Mouse (Mus musculus) heart, embryonic 11.5 days (tissue): ENCODE data around the gene 1700028P14Rik. TPM values are rescaled to one million over a fixed set of nuclear protein-coding genes. Genes with fewer than 3 reads are reported as not detected.
A peak's percentile ranks its signal among the peaks of the same experiment; 100 is the strongest.
"Not testable (repeated sequence)": the region's sequence is repeated elsewhere in the genome, so short reads cannot be mapped to it uniquely, and the experiment has no call there.

Experiments
- ATAC-seq: fragments of 200-750 bp; cut with Nextera tagmentation; replicated peaks from 2 replicates; pipeline ENCODE4 v1.8.0; 2017; ENCODE audit warnings: moderate library complexity; ENCODE audit not compliant: insufficient number of reproducible peaks, low FRiP score, low TSS enrichment
- H3K27ac ChIP-seq: fragments of 300-500 bp; sonication (generic); 2 replicates; pipeline ENCODE4 v1.5.1; 2014; ENCODE audit warnings: mild to moderate bottlenecking, low read depth, low read length
- H3K27me3 ChIP-seq: fragments of 300-500 bp; sonication (generic); 2 replicates; pipeline ENCODE4 v1.6.1; 2014; ENCODE audit warnings: mild to moderate bottlenecking, low read length, mixed read lengths; ENCODE audit not compliant: control insufficient read depth, insufficient read depth
- H3K36me3 ChIP-seq: fragments of 300-500 bp; sonication (generic); 2 replicates; pipeline ENCODE4 v1.6.1; 2014; ENCODE audit warnings: mild to moderate bottlenecking, low read length, moderate library complexity, mixed read lengths; ENCODE audit not compliant: control insufficient read depth, insufficient read depth
- H3K4me1 ChIP-seq: fragments of 300-500 bp; sonication (generic); 2 replicates; pipeline ENCODE4 v1.6.1; 2014; ENCODE audit warnings: low read length; ENCODE audit not compliant: control insufficient read depth, insufficient read depth
- H3K4me2 ChIP-seq: fragments of 300-500 bp; sonication (generic); 2 replicates; pipeline ENCODE4 v1.6.1; 2014; ENCODE audit warnings: mild to moderate bottlenecking, moderate library complexity
- H3K4me3 ChIP-seq: fragments of 300-500 bp; sonication (generic); 2 replicates; pipeline ENCODE4 v1.5.1; 2014; ENCODE audit warnings: low read depth, low read length
- H3K9ac ChIP-seq: fragments of 300-500 bp; sonication (generic); 2 replicates; pipeline ENCODE4 v1.6.1; 2014; ENCODE audit warnings: mild to moderate bottlenecking, low read depth, low read length, moderate library complexity
- H3K9me3 ChIP-seq: fragments of 300-500 bp; sonication (generic); replicated peaks from 2 replicates; pipeline ENCODE4 v1.6.1; 2016; ENCODE audit warnings: low read length; ENCODE audit not compliant: control insufficient read depth
- WGBS: fragments of 180-500 bp; shearing (Covaris S2); extraction: QIAGEN DNeasy Blood & Tissue Kit; methylation state at CpG from one replicate; pipeline ENCODE4 v1.1.7; 2014; ENCODE audit not compliant: insufficient replicate concordance; 5-methylcytosine and 5-hydroxymethylcytosine counted together
- polyA plus RNA-seq: library from polyadenylated mRNA; unstranded; fragments of >200 nt; fragmentation: Nextera tagmentation; extraction: Ambion mirVana; gene quantifications from 2 replicates; pipeline ENCODE4 v1.2.1, GENCODE M21; 2014

1700028P14Rik gene
- polyA plus RNA-seq, 1 experiment from 2014 or later = not detected

DNA sequence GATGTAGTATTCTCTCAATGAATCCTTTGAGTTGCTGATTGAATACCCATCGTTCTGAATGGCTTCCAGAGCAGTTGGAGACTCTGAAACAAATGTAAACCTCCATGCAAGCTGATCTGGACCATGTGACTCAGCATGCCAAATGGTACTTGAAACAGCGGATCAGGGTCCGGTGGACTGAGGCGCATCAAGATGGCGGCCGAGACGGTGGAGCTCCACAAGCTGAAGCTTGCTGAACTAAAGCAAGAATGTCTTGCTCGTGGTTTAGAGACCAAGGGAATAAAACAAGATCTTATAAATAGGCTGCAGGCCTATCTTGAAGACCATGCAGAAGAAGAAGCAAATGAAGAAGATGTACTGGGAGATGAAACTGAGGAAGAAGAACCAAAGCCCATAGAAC, 23.0 kb upstream of the 1700028P14Rik start:
- not testable (repeated sequence) for H3K4me3 ChIP-seq, H3K9ac ChIP-seq, H3K27ac ChIP-seq, H3K36me3 ChIP-seq, H3K4me1 ChIP-seq, H3K27me3 ChIP-seq, H3K4me2 ChIP-seq, H3K9me3 ChIP-seq, ATAC-seq
- 85% methylated on average over 8 of the region's 8 CpGs for whole genome bisulfite sequencing

GRCm38 (mm10) chr19:23673021-23673420, 20.4 kb upstream of the 1700028P14Rik start:
- H3K4me2 ChIP-seq = no peak overlapping the region
- H3K27ac ChIP-seq = no peak overlapping the region
- H3K9ac ChIP-seq = no peak overlapping the region
- no peak for ATAC-seq
- 59% methylated on average over 2 of the region's 2 CpGs for WGBS
- no peaks in the 10 kb centered on the region for H3K9me3 ChIP-seq
- no peaks in the 10 kb centered on the region for H3K36me3 ChIP-seq
- H3K27me3 ChIP-seq = no peaks in the 10 kb centered on the region
- H3K4me1 ChIP-seq = no peaks in the 10 kb centered on the region
- no peak overlapping the region for H3K4me3 ChIP-seq

- Histone ChIP-seq H3K9me3 (no peaks in the 10 kb centered on the region), H3K36me3 (no peaks in the 10 kb centered on the region), H3K4me3 (no peak overlapping the region), H3K27me3 (no peaks in the 10 kb centered on the region), H3K9ac (no peak overlapping the region), H3K4me1 (no peaks in the 10 kb centered on the region), H3K27ac (no peak overlapping the region), H3K4me2 (no peak overlapping the region)
- ATAC-seq = no peak
- WGBS = 79% methylated on average over 6 of the region's 6 CpGs
These were observed 15.6 kb upstream of the 1700028P14Rik start for GRCm38 (mm10) chr19:23668142-23668655.

DNA sequence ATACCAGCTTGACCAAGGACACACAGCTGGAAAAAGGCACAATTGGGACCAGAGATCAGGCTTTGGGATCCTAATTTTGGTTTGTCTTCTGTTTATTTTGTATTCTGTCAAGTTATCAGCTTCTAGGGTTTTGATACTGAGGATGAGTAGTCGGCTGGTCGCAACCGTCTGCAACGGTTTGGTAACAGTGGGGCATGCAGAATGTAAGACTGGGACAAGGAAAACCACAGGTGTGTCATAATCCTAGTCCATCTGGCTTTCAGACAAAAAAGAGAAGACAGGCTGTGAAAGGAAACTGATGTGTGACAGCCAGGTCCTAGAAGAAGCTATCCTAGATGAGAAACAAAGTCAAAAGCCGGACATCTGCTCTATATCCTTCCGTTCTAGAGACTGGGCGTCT, 11.5 kb upstream of the 1700028P14Rik start:
- Histone ChIP-seq H3K9me3 (no peaks in the 10 kb centered on the region), H3K4me2 (no peak overlapping the region), H3K4me1 (no peaks in the 10 kb centered on the region), H3K9ac (no peak overlapping the region), H3K36me3 (no peaks in the 10 kb centered on the region), H3K27me3 (no peaks in the 10 kb centered on the region), H3K4me3 (no peak overlapping the region), H3K27ac (no peak overlapping the region)
- WGBS = 82% methylated on average over 7 of the region's 7 CpGs
- ATAC-seq = no peak

GRCm38 (mm10) chr19:23658350-23658749, 5.7 kb upstream of the 1700028P14Rik start:
- no peaks in the 10 kb centered on the region for H3K9me3 ChIP-seq
- ATAC-seq = no peak
- 82% methylated on average over 4 of the region's 4 CpGs for WGBS

GRCm38 (mm10) chr19:23657261-23657932, 4.8 kb upstream of the 1700028P14Rik start:
- 32% methylated on average over 12 of the region's 12 CpGs for WGBS
- Histone ChIP-seq H3K4me1 (0 out of 2 replicates have a peak, but pooled peaks cover 2% of the 10 kb centered on the region), H3K9me3 (no peaks in the 10 kb centered on the region), H3K9ac (no peak overlapping the region), H3K27ac (no peak overlapping the region), H3K27me3 (no peaks in the 10 kb centered on the region), H3K36me3 (no peaks in the 10 kb centered on the region), H3K4me3 (no peak overlapping the region), H3K4me2 (peak overlapping the region; percentile 40)
- ATAC-seq = no peak

More at GRCm38 (mm10) chr19:23658350-23658749, 5.7 kb upstream of the 1700028P14Rik start:
- no peak overlapping the region for H3K27ac ChIP-seq
- H3K36me3 ChIP-seq = no peaks in the 10 kb centered on the region
- H3K4me3 ChIP-seq = no peak overlapping the region
- H3K9ac ChIP-seq = no peak overlapping the region
- no peak overlapping the region for H3K4me2 ChIP-seq
- H3K27me3 ChIP-seq = no peaks in the 10 kb centered on the region
- 0 out of 2 replicates have a peak, but pooled peaks cover 2% of the 10 kb centered on the region for H3K4me1 ChIP-seq

DNA sequence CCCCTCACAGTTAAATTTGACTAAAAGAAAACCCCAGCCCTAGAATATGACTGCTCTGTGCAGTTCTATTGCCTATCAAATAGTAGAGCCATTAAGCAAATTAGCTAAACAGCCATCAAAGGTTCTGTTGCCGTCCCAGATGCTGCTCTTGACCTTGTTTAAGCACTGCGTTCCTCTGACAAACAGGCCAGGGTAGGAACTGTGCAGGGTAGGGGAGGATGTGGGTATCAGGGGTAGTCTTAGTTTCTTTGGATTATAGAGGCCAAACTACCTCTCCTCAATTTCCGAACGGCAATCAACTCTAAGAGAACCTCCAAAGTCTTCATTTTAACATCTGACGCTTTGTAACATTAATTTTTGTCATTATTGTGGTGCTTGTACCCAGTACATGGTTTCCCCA, 542 bp upstream of the 1700028P14Rik start:
- no peak overlapping the region for H3K4me3 ChIP-seq
- H3K9ac ChIP-seq = no peak overlapping the region
- H3K9me3 ChIP-seq = no peaks in the 10 kb centered on the region
- H3K27me3 ChIP-seq = no peaks in the 10 kb centered on the region
- no peaks in the 10 kb centered on the region for H3K36me3 ChIP-seq
- H3K4me2 ChIP-seq = no peak overlapping the region
- H3K27ac ChIP-seq = no peak overlapping the region
- no peak for ATAC-seq
- 83% methylated on average over 5 of the region's 5 CpGs for WGBS
- H3K4me1 ChIP-seq = 0 out of 2 replicates have a peak, but pooled peaks cover 2% of the 10 kb centered on the region

DNA sequence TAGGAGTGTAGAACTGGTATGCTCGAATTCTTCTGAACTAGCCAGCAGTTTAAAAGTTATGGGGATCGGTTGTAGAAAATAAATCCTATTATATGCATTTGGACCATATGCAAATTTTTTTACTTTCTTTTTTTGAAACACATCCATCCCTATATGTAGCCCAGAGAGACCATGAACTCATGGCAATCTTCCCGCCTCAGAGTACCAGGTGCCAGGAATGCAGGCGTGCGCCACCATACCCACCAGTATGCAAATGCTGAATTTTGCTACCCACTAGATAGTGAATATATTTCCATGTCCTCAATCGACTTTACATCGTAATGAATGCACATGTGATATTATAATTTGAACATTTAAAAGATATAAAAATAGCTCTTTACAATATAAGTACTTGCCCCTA, 5.3 kb downstream of the 1700028P14Rik start:
- Histone ChIP-seq H3K9me3 (no peaks in the 10 kb centered on the region), H3K36me3 (no peaks in the 10 kb centered on the region), H3K27me3 (no peaks in the 10 kb centered on the region), H3K4me3 (no peak overlapping the region), H3K4me1 (no peaks in the 10 kb centered on the region), H3K9ac (no peak overlapping the region), H3K4me2 (no peak overlapping the region), H3K27ac (no peak overlapping the region)
- ATAC-seq = no peak
- 85% methylated on average over 7 of the region's 7 CpGs for WGBS

- no peak overlapping the region for H3K4me3 ChIP-seq
- H3K27me3 ChIP-seq = no peaks in the 10 kb centered on the region
- H3K9ac ChIP-seq = no peak overlapping the region
- no peak overlapping the region for H3K4me2 ChIP-seq
- H3K9me3 ChIP-seq = no peaks in the 10 kb centered on the region
- no peak overlapping the region for H3K27ac ChIP-seq
- 77% methylated on average over 7 of the region's 7 CpGs for WGBS
- H3K36me3 ChIP-seq = no peaks in the 10 kb centered on the region
- ATAC-seq = no peak
- H3K4me1 ChIP-seq = no peaks in the 10 kb centered on the region
These were observed 7.3 kb downstream of the 1700028P14Rik start for GRCm38 (mm10) chr19:23645347-23645746.
